Mouse (Mus musculus) lung, embryonic 15.5 days (tissue): ENCODE results near the gene Slc25a19. TPM values are rescaled to one million over a fixed set of nuclear protein-coding genes. Genes with fewer than 3 reads are reported as not detected.
A peak's percentile ranks its signal among the peaks of the same experiment; 100 is the strongest.

Experiments
- ATAC-seq: fragments of 200-750 bp; cut with Nextera tagmentation; 2 replicates; pipeline ENCODE4 v1.8.0; 2017; ENCODE audit warnings: moderate number of reproducible peaks, borderline replicate concordance; ENCODE audit not compliant: low FRiP score, low TSS enrichment; ENCODE audit errors: extremely low read depth
- H3K27ac ChIP-seq: fragments of 300-500 bp; sonication (generic); 2 replicates; pipeline ENCODE4 v1.5.1; 2015; ENCODE audit warnings: moderate library complexity, mild to moderate bottlenecking, inconsistent platforms
- H3K27me3 ChIP-seq: fragments of 300-500 bp; sonication (generic); 2 replicates; pipeline ENCODE4 v1.6.1; 2015; ENCODE audit warnings: inconsistent platforms
- H3K36me3 ChIP-seq: fragments of 300-500 bp; sonication (generic); 2 replicates; pipeline ENCODE4 v1.6.1; 2015; ENCODE audit warnings: inconsistent platforms
- H3K4me1 ChIP-seq: fragments of 300-500 bp; sonication (generic); 2 replicates; pipeline ENCODE4 v1.6.1; 2015; ENCODE audit warnings: inconsistent platforms
- H3K4me2 ChIP-seq: fragments of 300-500 bp; sonication (generic); 2 replicates; pipeline ENCODE4 v1.6.1; 2015; ENCODE audit warnings: inconsistent platforms, mild to moderate bottlenecking, moderate library complexity
- H3K4me3 ChIP-seq: fragments of 300-500 bp; sonication (generic); 2 replicates; pipeline ENCODE4 v1.5.1; 2015; ENCODE audit warnings: mild to moderate bottlenecking, inconsistent platforms
- H3K9ac ChIP-seq: fragments of 300-500 bp; sonication (generic); 2 replicates; pipeline ENCODE4 v1.6.1; 2015; ENCODE audit warnings: inconsistent platforms
- H3K9me3 ChIP-seq: fragments of 300-500 bp; sonication (generic); 2 replicates; pipeline ENCODE4 v1.6.1; 2016; ENCODE audit warnings: inconsistent platforms
- WGBS: fragments of 180-500 bp; shearing (Covaris S2); methylation state at CpG from one replicate; pipeline ENCODE4 v1.1.7; 2015; 5-methylcytosine and 5-hydroxymethylcytosine counted together
- polyA plus RNA-seq: library from polyadenylated mRNA; unstranded; fragments of >200 nt; fragmentation: Nextera tagmentation; extraction: Ambion mirVana; gene quantifications from 2 replicates; pipeline ENCODE4 v1.2.1, GENCODE M21; 2015

Gene Slc25a19
- polyA plus RNA-seq, 1 experiment from 2014 or later = 20.9 TPM

DNA sequence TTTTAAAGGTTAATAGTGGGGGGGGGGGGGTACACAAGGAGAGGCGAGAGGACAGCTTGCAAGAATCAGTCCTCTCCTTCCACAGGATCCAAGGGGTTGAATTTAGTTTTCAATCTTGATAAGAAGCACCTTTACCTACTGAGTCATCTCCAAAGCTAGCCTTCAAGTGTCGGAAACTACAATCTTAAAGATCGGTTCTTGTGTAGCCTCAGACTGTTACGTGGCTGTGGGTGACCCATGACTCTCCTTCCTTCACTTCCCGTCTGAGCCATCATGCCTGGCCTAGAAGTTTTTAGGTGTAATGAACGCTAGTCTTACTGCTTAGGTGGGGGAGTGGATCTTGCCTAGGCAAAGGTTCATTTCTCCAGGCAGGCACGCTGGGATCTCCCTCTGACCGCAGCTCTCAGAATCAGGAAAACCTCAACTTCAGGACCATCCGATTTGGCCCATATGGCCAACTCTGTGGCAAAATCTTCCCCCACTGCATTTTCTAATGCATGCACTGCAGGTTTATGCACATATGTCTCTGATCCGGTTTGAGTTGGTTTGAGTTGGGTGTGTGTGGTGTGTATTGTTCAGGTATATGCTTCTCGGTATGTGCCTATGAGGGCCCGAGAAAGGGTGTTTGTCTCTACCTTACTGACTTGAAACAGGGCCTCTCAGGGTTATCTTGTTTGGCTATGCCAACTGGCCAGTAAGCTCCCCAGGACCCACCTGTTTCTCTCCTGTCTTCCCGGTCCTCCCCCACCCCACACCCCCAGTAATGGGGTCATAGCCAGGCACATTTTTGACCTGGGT is 1.8 kb upstream of the Slc25a19 start:
- peaks cover 9% of the 10 kb centered on the region; the same call in 1 of the 2 replicates for H3K4me1 ChIP-seq
- H3K36me3 ChIP-seq = 0 out of 2 replicates have a peak, but pooled peaks cover under 1% of the 10 kb centered on the region
- no peak overlapping the region for H3K27ac ChIP-seq
- no peaks in the 10 kb centered on the region for H3K27me3 ChIP-seq
- H3K4me3 ChIP-seq = no peak overlapping the region
- H3K9me3 ChIP-seq = no peaks in the 10 kb centered on the region
- ATAC-seq = no peak
- H3K4me2 ChIP-seq = no peak overlapping the region
- 83% methylated on average over 13 of the region's 13 CpGs for WGBS
- H3K9ac ChIP-seq = no peak overlapping the region

DNA sequence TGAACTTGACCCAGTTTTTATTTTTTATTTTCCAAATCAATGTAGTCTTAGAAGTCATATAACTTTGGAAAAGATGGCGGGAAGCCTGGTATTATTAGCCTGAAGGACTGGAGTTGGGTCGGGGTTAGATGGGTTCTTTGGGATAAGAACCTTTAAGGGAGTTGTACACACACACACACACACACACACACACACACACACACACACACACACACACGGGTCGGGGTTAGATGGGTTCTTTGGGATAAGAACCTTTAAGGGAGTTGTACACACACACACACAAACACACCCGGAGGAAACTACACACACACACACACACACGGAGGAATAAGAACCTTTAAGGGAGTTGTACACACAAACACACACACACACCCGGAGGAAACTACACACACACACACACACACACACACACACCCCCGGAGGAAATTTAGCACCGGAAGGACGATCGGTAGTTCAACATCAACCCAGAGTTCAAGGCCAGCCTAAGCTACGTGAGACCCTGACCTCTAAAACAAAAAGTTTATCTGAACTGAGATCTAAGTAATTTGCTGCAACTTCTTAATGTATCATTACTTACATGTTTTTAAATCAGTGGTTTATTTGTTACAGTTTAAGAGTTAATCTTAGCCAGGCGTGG is 488 bp upstream of the Slc25a19 start:
- peak; percentile 14; the same call in 1 of the 2 replicates for ATAC-seq
- 48% methylated on average over 13 of the region's 13 CpGs for WGBS

DNA sequence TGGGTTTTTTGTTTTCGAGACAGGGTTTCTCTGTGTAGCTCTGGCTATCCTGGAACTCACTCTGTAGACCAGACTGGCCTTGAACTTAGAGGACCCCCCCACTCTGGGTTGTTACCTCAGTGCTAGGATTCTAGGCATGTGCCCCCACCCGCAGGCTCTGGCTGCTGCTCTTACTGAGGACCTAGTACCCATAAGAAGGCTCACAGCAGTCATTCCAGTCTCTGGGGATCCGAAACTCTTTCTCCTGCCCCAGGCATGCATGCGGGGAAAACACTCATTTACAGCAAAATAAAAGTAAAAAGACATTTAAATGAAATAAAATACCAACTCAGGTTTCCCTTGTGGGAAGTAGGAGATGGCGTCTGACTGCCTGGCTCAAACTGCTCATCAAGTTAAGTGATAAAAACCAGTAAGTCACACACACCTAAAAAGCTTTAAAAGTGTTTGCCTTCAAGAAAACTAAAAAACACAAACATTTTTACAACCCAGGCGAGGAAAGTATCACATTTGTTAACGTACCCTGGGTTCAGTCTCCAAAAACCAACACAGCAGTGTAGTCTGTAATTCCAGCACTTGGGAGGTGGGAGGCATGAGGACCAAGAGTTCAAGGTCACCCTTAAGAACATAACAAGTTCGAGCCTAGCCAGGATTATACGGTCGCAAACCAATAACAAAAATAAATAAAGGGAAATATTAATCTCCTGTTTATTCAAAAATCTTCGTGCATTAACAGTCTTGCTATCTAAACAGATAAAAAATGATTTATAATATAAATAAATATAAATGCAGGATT is 1.1 kb downstream of the Slc25a19 start:
- Histone ChIP-seq H3K27ac (no peak overlapping the region), H3K9me3 (no peaks in the 10 kb centered on the region), H3K4me3 (peak overlapping the region; percentile 70), H3K27me3 (no peaks in the 10 kb centered on the region), H3K4me1 (peaks cover 9% of the 10 kb centered on the region; the same call in 1 of the 2 replicates), H3K9ac (peak overlapping the region; percentile 67), H3K4me2 (peak overlapping the region; percentile 91), H3K36me3 (peaks cover 7% of the 10 kb centered on the region; the same call in 1 of the 2 replicates)
- ATAC-seq = no peak
- WGBS = 37% methylated on average over 11 of the region's 11 CpGs

More for the DNA sequence above, 488 bp upstream of the Slc25a19 start:
- peak overlapping the region; percentile 91 for H3K4me2 ChIP-seq
- no peaks in the 10 kb centered on the region for H3K27me3 ChIP-seq
- no peak overlapping the region for H3K27ac ChIP-seq
- no peaks in the 10 kb centered on the region for H3K36me3 ChIP-seq
- peak overlapping the region; percentile 70 for H3K4me3 ChIP-seq
- no peaks in the 10 kb centered on the region for H3K9me3 ChIP-seq
- peak overlapping the region; percentile 28 for H3K9ac ChIP-seq
- H3K4me1 ChIP-seq = peaks cover 9% of the 10 kb centered on the region; the same call in 1 of the 2 replicates

DNA sequence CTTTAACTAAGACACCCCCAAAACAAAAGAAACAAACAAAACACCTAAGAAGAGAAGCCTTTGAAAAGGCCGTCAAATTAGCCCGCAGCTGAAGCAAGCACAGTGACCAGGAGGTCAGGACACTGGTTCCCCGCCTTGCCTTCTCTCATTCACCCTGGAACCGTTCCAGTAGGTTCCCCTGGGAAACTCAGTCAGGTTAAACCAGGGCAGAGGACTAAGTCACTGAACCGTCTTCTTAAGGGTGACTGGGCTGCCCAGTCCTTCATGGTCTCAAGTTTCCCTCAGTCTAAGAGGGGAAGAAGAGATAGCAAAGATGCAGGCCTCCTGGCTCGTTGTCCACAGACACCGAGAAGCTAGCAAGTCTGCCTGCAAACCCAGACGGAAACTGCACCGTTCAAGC is 2.2 kb downstream of the Slc25a19 start:
- H3K4me2 ChIP-seq = no peak overlapping the region
- no peak overlapping the region for H3K4me3 ChIP-seq
- H3K36me3 ChIP-seq = peaks cover 7% of the 10 kb centered on the region; the same call in 1 of the 2 replicates
- H3K4me1 ChIP-seq = peaks cover 9% of the 10 kb centered on the region; the same call in 1 of the 2 replicates
- no peak for ATAC-seq
- H3K27ac ChIP-seq = no peak overlapping the region
- H3K27me3 ChIP-seq = no peaks in the 10 kb centered on the region
- H3K9me3 ChIP-seq = no peaks in the 10 kb centered on the region
- no peak overlapping the region for H3K9ac ChIP-seq
- 72% methylated on average over 9 of the region's 9 CpGs for WGBS

DNA sequence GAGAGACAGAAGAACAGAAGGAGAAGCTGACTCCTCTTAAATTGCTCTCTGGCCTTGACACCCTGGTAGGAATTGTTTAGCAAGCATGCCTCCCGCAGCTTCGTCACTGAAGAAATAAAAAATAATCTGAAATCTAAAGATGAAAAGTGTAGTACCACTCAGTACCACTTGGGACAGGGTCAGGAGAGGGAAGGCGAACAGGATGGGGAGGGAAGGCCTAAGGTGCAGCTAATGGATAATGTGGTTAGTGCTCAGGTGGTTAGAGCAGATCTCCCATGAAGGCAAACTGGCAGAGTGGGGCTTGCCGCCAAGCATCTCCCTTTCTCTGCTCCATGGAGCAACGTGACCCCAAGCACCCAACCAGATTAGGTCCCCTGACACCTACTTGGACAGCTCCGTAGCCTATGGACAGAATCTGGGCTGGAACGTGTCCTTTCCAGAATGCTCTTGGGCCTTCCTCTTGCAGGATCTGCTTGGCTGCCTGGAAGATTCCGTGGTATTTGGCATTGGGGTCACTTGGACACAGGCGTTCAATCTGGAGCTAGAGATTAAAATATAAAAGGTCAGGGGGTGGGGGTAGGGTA is 4.5 kb downstream of the Slc25a19 start:
- Histone ChIP-seq H3K4me2 (no peak overlapping the region), H3K9ac (no peak overlapping the region), H3K9me3 (no peaks in the 10 kb centered on the region), H3K27me3 (no peaks in the 10 kb centered on the region), H3K4me1 (peaks cover 9% of the 10 kb centered on the region; the same call in 1 of the 2 replicates), H3K36me3 (peaks cover 12% of the 10 kb centered on the region; the same call in 1 of the 2 replicates), H3K4me3 (no peak overlapping the region), H3K27ac (no peak overlapping the region)
- ATAC-seq = no peak
- 71% methylated on average over 9 of the region's 9 CpGs for WGBS

DNA sequence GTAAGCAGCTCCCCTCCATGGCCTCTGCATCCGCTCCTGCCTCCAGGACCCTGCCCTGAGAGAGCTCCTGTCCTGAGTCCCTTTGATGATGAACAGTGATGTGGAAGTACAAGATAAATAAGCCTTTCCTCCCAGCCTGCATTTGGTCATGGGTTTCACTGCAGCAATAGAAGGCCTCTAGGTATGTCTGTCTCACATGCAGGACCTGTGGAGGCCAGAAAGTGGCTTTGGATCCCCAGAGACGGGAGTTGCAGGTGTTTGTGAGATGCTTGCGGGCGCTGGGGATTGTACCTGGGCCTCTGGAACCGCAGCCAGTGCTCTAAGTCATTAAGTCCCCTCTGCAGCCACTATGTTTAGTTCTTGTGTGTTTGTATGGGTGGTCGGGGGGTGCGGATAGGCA is 8.1 kb downstream of the Slc25a19 start:
- peaks cover 12% of the 10 kb centered on the region; the same call in 1 of the 2 replicates for H3K36me3 ChIP-seq
- H3K27ac ChIP-seq = no peak overlapping the region

DNA sequence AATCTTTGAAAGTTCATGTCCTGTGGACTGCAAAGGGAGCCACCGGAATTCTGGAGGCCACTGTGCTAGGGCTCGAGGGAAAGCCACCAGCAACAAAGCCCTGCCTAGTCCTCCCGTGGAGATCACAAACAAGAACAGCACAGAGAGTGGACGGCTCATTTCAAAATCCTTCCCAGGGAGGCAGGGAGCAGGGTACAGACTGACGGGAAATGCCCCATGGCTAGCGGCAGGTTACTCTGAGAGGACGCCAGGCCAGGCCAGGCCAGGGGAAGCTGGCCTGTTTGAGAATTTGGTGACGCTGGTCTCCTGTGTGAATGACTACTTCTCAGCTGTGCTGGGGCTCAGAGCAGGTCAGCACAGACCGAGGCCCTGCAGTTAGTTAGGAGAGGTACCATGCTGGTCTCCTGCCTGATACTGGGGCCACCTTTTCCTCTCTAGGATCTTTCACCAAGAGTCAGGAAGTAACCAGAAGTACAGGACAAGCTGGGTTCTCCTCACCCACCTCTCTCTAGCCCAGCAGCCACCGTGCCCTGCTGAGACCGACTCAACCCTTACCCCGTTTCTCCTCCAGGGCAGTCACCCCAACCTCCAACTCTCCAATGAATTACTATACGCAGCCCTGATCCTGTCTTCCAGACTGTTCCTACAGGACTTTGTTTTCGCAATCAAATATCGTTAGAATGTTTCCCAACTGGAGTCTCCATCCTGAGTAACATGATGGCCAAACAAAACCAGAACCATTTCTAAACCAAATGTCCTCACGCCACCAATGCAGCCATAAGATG is 9.2 kb downstream of the Slc25a19 start:
- no peaks in the 10 kb centered on the region for H3K27me3 ChIP-seq
- ATAC-seq = no peak

More for the DNA sequence above, 8.1 kb downstream of the Slc25a19 start:
- Histone ChIP-seq H3K9me3 (no peaks in the 10 kb centered on the region), H3K4me3 (no peak overlapping the region), H3K9ac (no peak overlapping the region), H3K4me1 (no peaks in the 10 kb centered on the region), H3K27me3 (no peaks in the 10 kb centered on the region), H3K4me2 (no peak overlapping the region)
- no peak for ATAC-seq
- WGBS = 91% methylated on average over 7 of the region's 7 CpGs

DNA sequence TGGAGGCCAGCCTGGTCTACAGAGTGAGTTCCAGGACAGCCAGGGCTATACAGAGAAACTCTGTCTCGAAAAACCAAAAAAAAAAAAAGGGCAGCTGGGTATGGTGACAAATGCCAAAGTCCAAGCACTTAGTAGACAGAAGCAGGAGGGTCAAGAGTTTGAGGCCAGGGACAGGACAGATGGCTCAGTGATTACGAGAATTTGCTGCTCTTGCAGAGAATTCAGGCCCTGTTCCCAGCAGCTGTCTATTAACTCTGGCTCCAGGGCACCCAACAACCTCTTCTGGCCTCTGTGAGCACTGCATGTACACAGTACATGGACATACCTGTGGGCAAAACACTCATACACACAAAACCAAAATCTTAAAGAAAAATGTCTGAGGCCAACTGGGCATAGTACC is 10.1 kb downstream of the Slc25a19 start:
- ATAC-seq = no peak
- H3K27ac ChIP-seq = no peak overlapping the region
- H3K27me3 ChIP-seq = no peaks in the 10 kb centered on the region
- H3K9me3 ChIP-seq = no peaks in the 10 kb centered on the region
- H3K36me3 ChIP-seq = peaks cover 12% of the 10 kb centered on the region; the same call in 1 of the 2 replicates
- no peak overlapping the region for H3K9ac ChIP-seq
- peaks cover 11% of the 10 kb centered on the region for H3K4me1 ChIP-seq
- no peak overlapping the region for H3K4me2 ChIP-seq
- H3K4me3 ChIP-seq = no peak overlapping the region
- 75% methylated on average over 2 of the region's 2 CpGs for WGBS

More for the DNA sequence above, 9.2 kb downstream of the Slc25a19 start:
- peaks cover 4% of the 10 kb centered on the region for H3K4me1 ChIP-seq
- H3K9ac ChIP-seq = no peak overlapping the region
- no peaks in the 10 kb centered on the region for H3K9me3 ChIP-seq
- no peak overlapping the region for H3K4me3 ChIP-seq
- peaks cover 12% of the 10 kb centered on the region; the same call in 1 of the 2 replicates for H3K36me3 ChIP-seq
- no peak overlapping the region for H3K4me2 ChIP-seq
- no peak overlapping the region for H3K27ac ChIP-seq
- 86% methylated on average over 16 of the region's 16 CpGs for WGBS

DNA sequence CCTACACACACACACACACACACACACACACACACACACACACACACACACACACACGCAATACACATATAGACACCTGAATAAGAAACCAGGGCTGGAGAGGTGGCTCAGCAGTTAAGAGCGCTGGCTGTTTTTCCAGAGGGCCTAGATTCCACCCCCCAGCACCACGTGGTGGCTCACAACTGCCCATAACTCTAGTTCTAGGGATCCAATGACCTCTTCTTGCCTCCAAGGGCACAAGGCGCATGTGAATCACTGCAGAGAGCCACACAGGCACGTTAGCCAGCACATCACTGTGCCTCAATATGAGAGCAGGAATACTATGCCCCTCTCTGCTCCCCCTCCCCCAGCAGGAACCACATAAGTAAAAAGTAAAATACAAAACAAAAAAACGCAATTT is 11.2 kb downstream of the Slc25a19 start:
- H3K27me3 ChIP-seq = no peaks in the 10 kb centered on the region
- no peak overlapping the region for H3K4me3 ChIP-seq
- H3K4me2 ChIP-seq = no peak overlapping the region
- no peak for ATAC-seq
- 81% methylated on average over 6 of the region's 6 CpGs for WGBS
- peaks cover 14% of the 10 kb centered on the region for H3K4me1 ChIP-seq
- H3K27ac ChIP-seq = no peak overlapping the region
- peaks cover 5% of the 10 kb centered on the region; the same call in 1 of the 2 replicates for H3K36me3 ChIP-seq
- H3K9me3 ChIP-seq = no peaks in the 10 kb centered on the region
- no peak overlapping the region for H3K9ac ChIP-seq

DNA sequence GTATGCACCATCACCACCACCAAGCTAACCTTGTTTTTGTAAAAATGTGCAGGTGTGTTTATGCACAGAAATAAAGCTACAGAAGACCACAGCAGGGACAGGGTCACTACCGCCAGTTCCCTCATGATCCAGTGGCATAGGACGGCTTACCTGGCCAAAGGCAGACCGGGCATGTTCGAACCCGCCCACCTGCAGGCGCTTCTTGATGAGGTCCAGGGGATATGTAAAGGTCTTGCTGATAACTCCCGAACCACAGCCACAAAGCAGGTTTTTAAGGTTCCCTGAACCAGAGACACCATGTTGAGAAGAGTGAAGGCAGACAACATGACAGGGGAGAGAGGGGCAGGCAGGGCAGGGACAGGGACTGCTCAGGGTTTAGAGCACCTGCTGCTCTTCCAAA is 11.7 kb downstream of the Slc25a19 start:
- H3K9me3 ChIP-seq = no peaks in the 10 kb centered on the region
- no peak overlapping the region for H3K9ac ChIP-seq
- no peak overlapping the region for H3K27ac ChIP-seq
- no peak overlapping the region for H3K4me2 ChIP-seq
- H3K36me3 ChIP-seq = peaks cover 5% of the 10 kb centered on the region; the same call in 1 of the 2 replicates
- H3K27me3 ChIP-seq = no peaks in the 10 kb centered on the region
- no peak for ATAC-seq
- peaks cover 19% of the 10 kb centered on the region for H3K4me1 ChIP-seq
- WGBS = 90% methylated on average over 7 of the region's 7 CpGs
- H3K4me3 ChIP-seq = no peak overlapping the region
